Mouse (Mus musculus) hindbrain, embryonic 14.5 days (tissue): ENCODE results near the gene Sell. TPM values are rescaled to one million over a fixed set of nuclear protein-coding genes. Genes with fewer than 3 reads are reported as not detected.

ENCODE experiments used
- ATAC-seq: fragments of 200-750 bp; cut with Nextera tagmentation; 2 replicates; pipeline ENCODE4 v1.8.0; 2017; ENCODE audit warnings: moderate number of reproducible peaks, mild to moderate bottlenecking, moderate TSS enrichment, moderate library complexity; ENCODE audit not compliant: low FRiP score
- DNase-seq: peaks from one replicate; pipeline ENCODE4 v3.0.0-alpha.2; 2015; ENCODE audit warnings: low spot score
- H3K27ac ChIP-seq: fragments of 300-500 bp; sonication (generic); 2 replicates; pipeline ENCODE4 v1.5.1; 2014; ENCODE audit warnings: mild to moderate bottlenecking, moderate library complexity
- H3K27me3 ChIP-seq: fragments of 300-500 bp; sonication (generic); 2 replicates; pipeline ENCODE4 v1.6.1; 2014; ENCODE audit warnings: mild to moderate bottlenecking, low read length, mixed read lengths; ENCODE audit not compliant: control insufficient read depth, insufficient read depth
- H3K36me3 ChIP-seq: fragments of 300-500 bp; sonication (generic); replicated peaks from 2 replicates; pipeline ENCODE4 v1.6.1; 2014; ENCODE audit not compliant: control insufficient read depth, insufficient read depth
- H3K4me1 ChIP-seq: fragments of 300-500 bp; sonication (generic); replicated peaks from 2 replicates; pipeline ENCODE4 v1.6.1; 2014; ENCODE audit warnings: antibody characterized with exemption, low read length, mixed read lengths; ENCODE audit not compliant: control insufficient read depth, insufficient read depth
- H3K4me2 ChIP-seq: fragments of 300-500 bp; sonication (generic); replicated peaks from 2 replicates; pipeline ENCODE4 v1.6.1; 2014; ENCODE audit warnings: mild to moderate bottlenecking, moderate library complexity
- H3K4me3 ChIP-seq: fragments of 300-500 bp; sonication (generic); replicated peaks from 2 replicates; pipeline ENCODE4 v1.5.1; 2014; ENCODE audit warnings: mild to moderate bottlenecking, low read length
- H3K9ac ChIP-seq: fragments of 300-500 bp; sonication (generic); 2 replicates; pipeline ENCODE4 v1.6.1; 2014
- H3K9me3 ChIP-seq: fragments of 300-500 bp; sonication (generic); 2 replicates; pipeline ENCODE4 v1.6.1; 2016; ENCODE audit warnings: low read length; ENCODE audit not compliant: control insufficient read depth
- WGBS: fragments of 180-500 bp; shearing (Covaris S2); extraction: QIAGEN DNeasy Blood & Tissue Kit; methylation state at CpG from one replicate; pipeline ENCODE4 v1.1.7; 2014; 5-methylcytosine and 5-hydroxymethylcytosine counted together
- polyA plus RNA-seq: library from polyadenylated mRNA; unstranded; fragments of >200 nt; fragmentation: Nextera tagmentation; extraction: Ambion mirVana; gene quantifications from 2 replicates; pipeline ENCODE4 v1.2.1, GENCODE M21; 2014

The Sell gene
- polyA plus RNA-seq, 1 experiment from 2014 or later, result not detected

DNA sequence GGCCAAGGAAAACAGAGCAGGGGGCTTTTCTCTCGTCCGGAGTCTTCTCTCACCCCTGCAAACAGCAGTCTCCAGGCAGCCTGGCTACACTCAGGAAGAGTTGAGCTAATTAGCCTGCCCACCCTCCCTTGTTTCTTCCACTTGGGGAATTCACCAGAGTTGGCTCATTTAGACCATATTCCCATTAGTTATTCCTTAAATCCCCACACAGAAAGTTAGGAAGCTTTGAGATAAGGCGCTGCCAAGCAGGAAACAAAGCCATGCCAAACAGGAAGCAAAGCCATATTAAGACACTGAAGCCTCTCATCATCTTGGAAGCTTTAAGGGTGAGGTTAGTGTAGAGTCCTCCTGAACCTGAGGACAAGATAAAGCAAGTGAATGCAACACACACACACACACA lies 18.2 kb upstream of the Sell start:
- no peaks in the 10 kb centered on the region for H3K36me3 ChIP-seq
- no peak for DNase-seq
- 79% methylated on average over 3 of the region's 3 CpGs for WGBS
- H3K27me3 ChIP-seq, result no peaks in the 10 kb centered on the region
- H3K9me3 ChIP-seq, result no peaks in the 10 kb centered on the region
- H3K4me2 ChIP-seq, result no peak overlapping the region
- H3K27ac ChIP-seq, result no peak overlapping the region
- no peak overlapping the region for H3K4me3 ChIP-seq
- H3K9ac ChIP-seq, result no peak overlapping the region
- no peak for ATAC-seq
- H3K4me1 ChIP-seq, result no peaks in the 10 kb centered on the region

DNA sequence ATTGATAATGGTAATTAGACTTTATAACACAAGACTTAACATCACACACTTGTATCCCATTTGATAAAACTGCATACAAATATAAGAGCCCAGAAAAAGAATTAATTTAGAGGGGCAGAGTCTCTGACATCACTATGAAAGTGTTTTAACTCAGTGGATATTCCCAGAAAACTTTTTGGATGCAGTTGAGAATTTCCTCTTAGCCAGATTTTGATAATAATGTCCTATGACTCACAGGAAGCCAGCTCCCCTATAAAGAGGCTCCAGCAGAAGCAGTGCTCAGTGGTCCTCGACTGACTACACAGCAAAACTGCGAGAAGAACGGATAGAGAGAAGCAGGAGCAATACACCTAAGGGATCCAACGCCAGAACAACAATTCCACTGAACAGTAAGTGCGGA lies 13.8 kb upstream of the Sell start, which contains the start of gene Sele:
Sele (plus strand) TSS at position 301 of the 400 bp plus-strand sequence.
- Histone ChIP-seq H3K27me3 (no peaks in the 10 kb centered on the region), H3K4me2 (no peak within 1 kb of the TSS), H3K27ac (no peak within 1 kb of the TSS), H3K9me3 (no peaks in the 10 kb centered on the region), H3K4me3 (no peak within 1 kb of the TSS), H3K36me3 (no peaks in the 10 kb centered on the region), H3K4me1 (no peaks in the 10 kb centered on the region), H3K9ac (no peak within 1 kb of the TSS)
- ATAC-seq, result no peak
- no peak for DNase-seq
- 79% methylated on average over 5 of the region's 5 CpGs for WGBS

DNA sequence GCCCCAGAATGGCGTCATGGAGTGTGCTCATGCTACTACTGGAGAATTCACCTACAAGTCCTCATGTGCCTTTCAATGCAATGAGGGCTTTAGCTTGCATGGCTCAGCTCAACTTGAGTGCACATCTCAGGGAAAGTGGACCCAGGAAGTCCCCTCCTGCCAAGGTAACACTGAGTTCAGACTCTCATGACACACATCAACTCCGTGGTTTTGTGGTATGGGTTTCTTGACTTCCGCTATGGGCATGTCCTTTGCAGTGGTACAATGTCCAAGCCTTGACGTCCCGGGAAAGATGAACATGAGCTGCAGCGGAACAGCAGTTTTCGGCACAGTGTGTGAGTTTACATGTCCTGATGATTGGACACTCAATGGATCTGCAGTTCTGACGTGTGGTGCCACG lies 8.2 kb upstream of the Sell start:
- Histone ChIP-seq H3K9me3 (no peaks in the 10 kb centered on the region), H3K27me3 (no peaks in the 10 kb centered on the region), H3K9ac (no peak overlapping the region), H3K36me3 (no peaks in the 10 kb centered on the region), H3K27ac (no peak overlapping the region), H3K4me3 (no peak overlapping the region), H3K4me2 (no peak overlapping the region), H3K4me1 (no peaks in the 10 kb centered on the region)
- ATAC-seq (no peak), DNase-seq (no peak)
- 95% methylated on average over 9 of the region's 9 CpGs for WGBS

DNA sequence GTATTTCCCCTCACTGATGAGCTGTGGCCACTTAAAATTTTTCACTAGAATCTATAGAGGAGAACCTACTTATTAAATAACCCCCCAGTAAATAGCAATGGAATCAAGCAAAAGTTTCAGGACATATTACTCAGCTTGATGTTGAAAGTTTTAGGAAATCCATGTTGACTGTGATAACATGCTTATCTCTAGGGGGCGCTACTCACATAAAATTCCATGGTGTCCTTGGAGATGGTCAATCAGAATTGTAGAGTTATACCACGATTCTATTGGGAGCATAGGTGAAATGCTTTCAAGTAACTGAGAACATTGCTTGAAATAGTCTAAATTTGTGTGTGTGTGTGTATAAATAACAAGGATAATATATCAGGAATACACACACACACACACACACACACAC lies 7.0 kb upstream of the Sell start:
- no peak overlapping the region for H3K9ac ChIP-seq

DNA sequence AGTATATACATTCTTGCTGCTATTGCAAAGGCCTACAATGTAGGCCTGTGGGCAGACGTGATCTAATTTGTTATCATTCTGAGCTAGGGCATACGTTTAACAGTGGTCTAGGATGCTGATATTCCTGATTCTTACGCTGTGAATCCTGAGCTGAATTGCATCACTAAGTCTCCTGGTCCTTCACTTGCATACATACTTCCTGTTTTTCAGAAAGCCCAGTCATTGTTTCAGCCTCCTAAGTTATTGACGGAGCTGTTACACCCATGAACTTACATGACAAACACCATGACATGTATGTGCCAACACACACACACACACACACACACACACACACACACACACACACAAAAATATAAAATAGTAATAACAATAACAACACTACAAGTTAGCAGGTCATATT lies 1.7 kb upstream of the Sell start:
- ATAC-seq (no peak), DNase-seq (no peak)
- WGBS, result 93% methylated on average over 4 of the region's 4 CpGs
- H3K27me3 ChIP-seq, result no peaks in the 10 kb centered on the region
- H3K4me1 ChIP-seq, result no peaks in the 10 kb centered on the region
- no peaks in the 10 kb centered on the region for H3K36me3 ChIP-seq
- no peaks in the 10 kb centered on the region for H3K9me3 ChIP-seq
- H3K4me2 ChIP-seq, result no peak overlapping the region
- H3K9ac ChIP-seq, result no peak overlapping the region
- H3K4me3 ChIP-seq, result no peak overlapping the region
- H3K27ac ChIP-seq, result no peak overlapping the region

More for the DNA sequence above, 7.0 kb upstream of the Sell start:
- ATAC-seq (no peak), DNase-seq (no peak)
- Histone ChIP-seq H3K27ac (no peak overlapping the region), H3K4me1 (no peaks in the 10 kb centered on the region), H3K9me3 (no peaks in the 10 kb centered on the region), H3K4me3 (no peak overlapping the region), H3K4me2 (no peak overlapping the region), H3K36me3 (no peaks in the 10 kb centered on the region), H3K27me3 (no peaks in the 10 kb centered on the region)
- 57% methylated on average over 2 of the region's 2 CpGs for WGBS

DNA sequence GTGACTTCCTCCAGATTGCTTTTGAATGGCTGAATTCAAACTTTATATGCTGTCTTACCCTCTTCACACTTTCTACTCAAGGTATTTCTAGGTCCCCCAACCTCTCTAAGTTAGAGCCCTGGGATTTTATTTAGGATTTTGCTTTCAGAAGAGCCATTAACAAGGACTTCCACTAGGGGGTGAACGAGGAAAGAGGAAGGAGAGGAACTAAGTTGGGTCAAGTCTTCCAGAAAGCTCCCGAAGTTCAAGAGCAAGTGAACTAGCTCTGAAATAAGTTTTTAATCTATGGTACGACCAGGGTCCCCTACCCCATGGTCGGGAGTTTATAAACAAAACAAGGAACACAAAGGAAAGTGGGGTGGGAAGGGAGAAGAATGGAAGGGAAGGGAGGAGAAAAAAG lies 504 bp upstream of the Sell start:
- WGBS, result 39% methylated on average over 4 of the region's 4 CpGs
- DNase-seq, result no peak
- ATAC-seq, result no peak
- Histone ChIP-seq H3K36me3 (no peaks in the 10 kb centered on the region), H3K9ac (no peak overlapping the region), H3K27ac (no peak overlapping the region), H3K9me3 (no peaks in the 10 kb centered on the region), H3K27me3 (no peaks in the 10 kb centered on the region), H3K4me1 (no peaks in the 10 kb centered on the region), H3K4me2 (no peak overlapping the region), H3K4me3 (no peak overlapping the region)

DNA sequence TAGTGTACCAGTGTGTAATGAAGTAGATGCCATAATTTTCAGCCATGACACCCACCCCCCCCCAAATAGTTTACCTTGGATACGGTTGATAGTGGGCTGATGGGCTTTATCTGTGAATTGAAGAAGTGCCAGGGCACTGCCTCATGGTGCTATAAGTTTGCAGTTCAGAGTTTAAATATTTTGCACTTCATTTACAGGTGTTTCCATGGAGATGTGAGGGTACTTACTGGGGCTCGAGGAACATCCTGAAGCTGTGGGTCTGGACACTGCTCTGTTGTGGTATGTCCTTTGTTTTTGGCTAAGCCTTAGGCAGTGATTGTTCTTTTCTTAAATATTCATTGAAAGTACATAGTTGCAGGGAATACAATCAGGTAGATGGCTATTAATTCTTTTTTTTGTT lies 1.1 kb downstream of the Sell start:
- H3K4me3 ChIP-seq, result no peak overlapping the region
- H3K4me2 ChIP-seq, result no peak overlapping the region
- WGBS, result 56% methylated on average over 2 of the region's 2 CpGs
- DNase-seq (no peak), ATAC-seq (no peak)
- H3K9me3 ChIP-seq, result no peaks in the 10 kb centered on the region
- H3K27ac ChIP-seq, result no peak overlapping the region
- H3K4me1 ChIP-seq, result no peaks in the 10 kb centered on the region
- H3K9ac ChIP-seq, result no peak overlapping the region
- no peaks in the 10 kb centered on the region for H3K27me3 ChIP-seq
- H3K36me3 ChIP-seq, result no peaks in the 10 kb centered on the region

DNA sequence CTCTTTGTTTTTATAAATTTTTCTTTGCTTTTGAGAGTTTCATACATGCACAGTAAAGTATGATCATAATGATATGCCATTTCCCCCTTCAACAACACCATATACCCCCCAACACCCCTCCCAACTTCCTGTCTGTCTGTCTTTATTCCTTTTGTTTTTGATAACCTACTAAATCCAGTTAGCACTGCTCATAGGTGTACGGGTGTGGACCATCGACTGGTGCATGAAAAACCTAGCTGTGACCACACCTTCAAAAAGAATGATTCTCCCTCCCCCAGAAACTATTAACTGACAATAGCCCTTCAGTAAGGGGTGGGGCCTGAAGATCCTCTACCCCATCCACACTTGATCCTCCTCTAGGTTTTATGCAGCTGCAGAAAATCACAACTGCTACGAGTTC lies 2.0 kb downstream of the Sell start:
- no peak for ATAC-seq

DNA sequence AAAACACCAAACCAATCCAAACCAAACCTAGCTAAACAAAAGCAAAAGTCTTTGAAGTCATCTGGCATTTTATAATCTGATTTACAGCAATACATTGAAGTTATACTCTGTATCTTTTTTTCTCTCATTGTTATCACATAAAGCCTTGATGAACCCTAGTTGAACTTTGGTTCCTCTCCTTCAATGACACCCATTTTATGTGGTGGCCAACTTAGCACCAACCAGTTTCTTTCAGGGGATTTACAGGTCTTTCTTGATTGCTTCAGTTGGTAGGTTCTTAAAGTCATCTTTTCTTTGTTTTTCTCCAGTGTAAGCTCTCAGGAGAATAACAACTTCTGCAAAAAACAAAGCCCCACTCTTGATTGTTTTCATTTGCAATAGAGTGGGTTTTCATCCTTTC lies 7.5 kb downstream of the Sell start:
- no peaks in the 10 kb centered on the region for H3K4me1 ChIP-seq
- no peaks in the 10 kb centered on the region for H3K36me3 ChIP-seq
- no peaks in the 10 kb centered on the region for H3K27me3 ChIP-seq
- no peak overlapping the region for H3K9ac ChIP-seq
- ATAC-seq (no peak), DNase-seq (no peak)
- H3K4me3 ChIP-seq, result no peak overlapping the region
- H3K9me3 ChIP-seq, result no peaks in the 10 kb centered on the region
- no peak overlapping the region for H3K4me2 ChIP-seq
- H3K27ac ChIP-seq, result no peak overlapping the region

More for the DNA sequence above, 2.0 kb downstream of the Sell start:
- Histone ChIP-seq H3K27me3 (no peaks in the 10 kb centered on the region), H3K9ac (no peak overlapping the region), H3K4me1 (no peaks in the 10 kb centered on the region), H3K9me3 (no peaks in the 10 kb centered on the region), H3K36me3 (no peaks in the 10 kb centered on the region), H3K4me3 (no peak overlapping the region), H3K4me2 (no peak overlapping the region), H3K27ac (no peak overlapping the region)
- no peak for DNase-seq
- WGBS, result 76% methylated on average over 3 of the region's 3 CpGs

DNA sequence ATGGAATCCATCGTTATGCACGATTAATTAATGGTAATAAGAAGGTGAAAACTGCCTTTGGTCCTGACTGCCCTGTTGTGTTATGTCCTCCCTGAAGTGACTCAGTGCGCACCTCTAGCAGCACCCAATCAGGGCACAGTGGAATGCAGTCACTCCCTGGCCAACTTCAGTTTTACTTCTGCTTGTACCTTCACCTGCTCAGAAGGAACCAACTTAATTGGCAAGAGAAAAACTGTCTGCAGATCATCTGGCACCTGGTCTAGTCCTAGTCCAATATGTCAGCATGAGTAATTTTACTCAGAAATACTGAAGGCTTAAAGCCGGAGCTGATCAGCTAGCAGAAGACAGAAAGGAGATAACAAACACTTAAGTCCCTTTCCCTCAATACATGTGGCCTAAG lies 8.7 kb downstream of the Sell start:
- no peak overlapping the region for H3K9ac ChIP-seq
- 92% methylated on average over 4 of the region's 4 CpGs for WGBS
- H3K4me3 ChIP-seq, result no peak overlapping the region
- H3K4me2 ChIP-seq, result no peak overlapping the region
- H3K27ac ChIP-seq, result no peak overlapping the region
- no peaks in the 10 kb centered on the region for H3K4me1 ChIP-seq
- no peaks in the 10 kb centered on the region for H3K9me3 ChIP-seq
- no peaks in the 10 kb centered on the region for H3K36me3 ChIP-seq
- no peak for DNase-seq
- ATAC-seq, result no peak
- no peaks in the 10 kb centered on the region for H3K27me3 ChIP-seq
